Mouse (Mus musculus) adipocyte (in vitro differentiated cells): ENCODE data around the gene Fgd3.

Source experiments
- DNase-seq: peaks from one replicate; pipeline ENCODE4 v3.0.0-alpha.2; 2016; ENCODE audit warnings: low spot score

Gene Fgd3

DNA sequence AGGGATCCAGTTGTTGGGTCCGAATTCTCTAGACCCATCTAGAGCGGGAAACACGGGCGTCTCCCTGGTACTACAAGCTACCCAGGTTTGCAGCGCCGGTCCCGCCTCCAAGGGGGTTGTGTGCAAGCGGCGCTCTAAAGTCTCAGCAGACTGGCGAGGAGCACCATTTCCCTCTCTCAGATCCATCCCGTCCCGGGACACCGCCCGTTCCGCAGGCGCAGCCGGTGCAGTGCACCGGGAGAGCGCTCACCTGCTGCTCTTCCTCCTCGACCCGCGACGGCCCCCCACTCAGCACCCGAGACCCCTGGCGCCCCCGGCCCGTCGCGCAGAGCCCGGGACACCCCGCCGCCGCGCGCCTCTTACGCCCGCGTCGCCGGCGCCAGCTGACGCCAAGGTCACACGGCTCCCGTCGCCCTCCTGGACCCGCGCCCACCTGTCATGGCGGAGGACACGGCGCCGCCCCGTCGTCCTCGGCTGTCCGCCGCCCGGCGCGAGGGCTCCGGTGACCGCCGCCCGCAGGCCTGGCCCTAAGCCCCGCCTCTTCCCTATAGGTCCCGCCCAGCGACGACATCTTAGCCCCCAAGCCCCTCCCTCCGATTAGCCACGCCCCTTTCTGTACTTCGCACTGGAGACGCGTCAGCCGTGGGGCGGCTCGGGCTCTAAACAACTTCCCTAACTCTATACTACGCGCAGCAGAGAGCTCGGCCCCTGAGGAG is 104.4 kb downstream of the Fgd3 start, which contains the start of gene Card19:
TSS of gene Card19 (minus strand) at position 534 of the 716 bp plus-strand sequence.
- peak; percentile 95 for DNase-seq

DNA sequence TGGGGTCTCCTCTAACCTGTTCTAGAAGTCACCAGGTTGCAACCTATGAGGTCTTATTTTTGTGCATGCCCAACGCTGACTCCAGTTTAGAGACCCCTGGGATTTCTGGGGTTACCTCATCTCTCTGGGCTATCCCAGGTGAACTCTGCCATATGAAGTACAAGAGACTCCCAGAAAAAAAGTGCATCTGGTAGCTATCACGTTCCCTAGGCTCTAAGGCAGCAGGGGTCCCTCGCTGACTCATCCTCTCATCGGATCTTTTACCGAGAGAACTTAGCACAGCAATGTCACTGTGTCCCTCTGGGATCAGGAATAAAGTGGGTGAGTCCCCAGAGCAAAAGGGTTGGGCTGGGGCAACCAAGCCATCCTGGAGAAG is 105.0 kb downstream of the Fgd3 start:
- no peak for DNase-seq

DNA sequence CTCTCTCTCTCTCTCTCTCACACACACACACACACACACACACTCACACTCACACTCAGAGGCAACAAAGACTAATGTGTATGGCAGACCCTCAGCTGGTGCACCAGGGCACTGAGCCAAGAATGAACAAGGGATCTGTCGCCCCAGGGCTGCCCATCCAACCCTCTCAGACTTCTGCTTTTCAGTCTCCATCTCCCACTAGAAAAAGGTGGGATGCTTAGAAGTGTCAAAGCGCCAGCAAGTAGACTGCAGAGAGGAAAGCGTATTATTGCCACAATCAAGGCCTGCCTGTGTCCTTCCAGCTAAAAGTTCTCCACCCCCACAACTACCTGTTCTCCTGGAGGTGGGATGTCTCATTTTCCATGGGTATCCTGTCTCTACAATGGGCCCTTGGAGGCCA is 105.7 kb downstream of the Fgd3 start:
- DNase-seq: no peak

DNA sequence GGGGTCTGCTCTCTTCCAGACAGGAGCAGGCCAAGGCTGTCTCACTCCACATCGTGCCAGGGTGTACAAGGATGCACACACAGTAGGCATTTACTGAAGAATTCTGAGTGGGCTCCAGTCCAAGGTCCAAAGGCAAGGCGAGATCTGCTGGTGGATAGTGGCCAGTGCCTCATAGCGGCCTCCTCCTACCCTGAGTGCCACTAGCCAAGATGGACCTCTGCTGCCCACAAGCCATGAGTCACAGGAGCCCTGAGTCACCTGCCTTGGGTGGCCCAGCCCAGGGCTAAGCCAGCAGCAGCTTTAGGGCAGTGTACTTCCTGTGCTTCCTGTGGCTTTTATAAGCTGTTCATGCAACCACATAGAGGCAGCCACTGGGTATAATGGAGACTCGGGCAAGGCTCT is 106.6 kb downstream of the Fgd3 start:
- peak; percentile 40 for DNase-seq

DNA sequence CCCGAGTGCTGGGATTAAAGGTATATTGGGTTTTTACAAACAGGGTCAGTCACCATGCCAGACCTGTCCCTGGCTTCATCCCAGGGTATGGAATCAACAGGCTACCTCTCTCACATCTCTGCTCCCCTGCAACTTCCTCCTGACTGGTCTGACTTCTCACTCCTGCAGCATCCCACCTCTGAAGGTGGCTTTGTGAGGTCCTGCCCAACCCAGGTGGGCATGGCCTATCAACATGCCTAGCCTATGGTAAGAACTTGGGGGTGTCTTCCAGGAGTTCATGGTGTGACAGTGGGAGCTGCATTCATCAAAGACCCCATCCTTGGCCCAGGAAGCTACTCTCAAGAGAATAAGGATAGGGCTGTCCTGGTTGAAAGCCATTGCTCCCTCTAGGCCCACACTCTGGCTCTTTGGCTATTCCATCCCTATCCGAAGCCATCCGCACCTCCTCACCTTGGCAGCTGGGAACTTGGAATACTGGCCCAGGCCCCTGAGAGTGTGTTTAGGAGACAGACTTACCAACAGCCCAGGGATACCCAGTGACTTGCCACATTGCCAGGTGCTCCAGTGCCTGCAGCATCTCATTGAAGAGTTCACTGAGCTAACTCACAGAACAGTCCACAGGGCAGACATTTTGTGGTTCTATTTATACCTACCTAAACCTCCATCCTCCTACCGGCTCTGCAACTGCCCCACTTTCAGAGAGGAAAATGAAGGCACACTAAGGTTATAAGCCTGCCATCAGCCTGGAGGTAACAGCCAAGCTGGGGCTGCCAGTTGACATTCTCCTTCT is 107.2 kb downstream of the Fgd3 start:
- no peak for DNase-seq
